Mouse (Mus musculus) kidney, adult 2 months (tissue): Measurements from ENCODE around the gene Cep152.

Experiments
- CTCF ChIP-seq: fragments of 200-500 bp; conservative IDR thresholded peaks from 2 replicates; pipeline ENCODE4 v1.5.1; 2011; ENCODE audit warnings: low read depth, mild to moderate bottlenecking, control low read depth, low read length, moderate library complexity, mixed read lengths; ENCODE audit not compliant: insufficient read depth, insufficient read length
- POLR2A ChIP-seq: fragments of 200-500 bp; IDR thresholded peaks from one replicate; pipeline ENCODE4 v1.6.1; 2011; ENCODE audit warnings: low read depth, low read length, control low read depth

DNA sequence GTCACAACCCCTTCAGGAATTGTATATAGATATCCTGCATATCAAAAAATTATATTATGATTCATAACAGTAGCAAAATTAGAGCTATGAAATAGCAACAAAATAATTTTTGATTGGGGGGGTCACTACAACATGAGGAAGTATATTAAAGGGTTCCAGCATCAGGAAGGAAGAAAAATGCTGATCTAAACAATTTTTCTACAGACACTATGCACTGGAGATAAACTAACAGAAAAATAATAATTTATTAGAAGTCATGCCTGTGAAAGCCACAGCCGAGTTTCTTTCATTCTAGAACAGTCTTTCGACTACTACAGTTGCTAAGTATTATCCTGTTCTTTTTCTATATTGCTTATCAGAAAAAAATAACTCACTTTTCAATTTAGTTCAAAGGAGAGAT lies 99.4 kb downstream of the Cep152 start:
- TF ChIP-seq CTCF (no peak), POLR2A (no peak)
